Mouse (Mus musculus) heart, embryonic 15.5 days (tissue): ENCODE measurements at regions not wholly inside any gene's neighbourhood (a gene's known extent, or its start where the extent isn't known, plus 50 kb on each side); places are given as distances from the start of the nearest gene placed in this dataset.

Experiments used
- ATAC-seq: fragments of 200-750 bp; cut with Nextera tagmentation; replicated peaks from 2 replicates; pipeline ENCODE4 v1.8.0; 2017; ENCODE audit warnings: low read depth, moderate TSS enrichment; ENCODE audit not compliant: insufficient number of reproducible peaks, insufficient read depth, low FRiP score
- H3K27ac ChIP-seq: fragments of 300-500 bp; sonication (generic); 2 replicates; pipeline ENCODE4 v1.5.1; 2015; ENCODE audit warnings: mild to moderate bottlenecking, inconsistent platforms
- H3K27me3 ChIP-seq: fragments of 300-500 bp; sonication (generic); 2 replicates; pipeline ENCODE4 v1.6.1; 2015; ENCODE audit warnings: inconsistent platforms
- H3K36me3 ChIP-seq: fragments of 300-500 bp; sonication (generic); 2 replicates; pipeline ENCODE4 v1.6.1; 2015; ENCODE audit warnings: mild to moderate bottlenecking, inconsistent platforms
- H3K4me1 ChIP-seq: fragments of 300-500 bp; sonication (generic); replicated peaks from 2 replicates; pipeline ENCODE4 v1.6.1; 2015; ENCODE audit warnings: inconsistent platforms
- H3K4me2 ChIP-seq: fragments of 300-500 bp; sonication (generic); 2 replicates; pipeline ENCODE4 v1.6.1; 2015; ENCODE audit warnings: inconsistent platforms, mild to moderate bottlenecking, moderate library complexity
- H3K4me3 ChIP-seq: fragments of 300-500 bp; sonication (generic); 2 replicates; pipeline ENCODE4 v1.5.1; 2015; ENCODE audit warnings: mild to moderate bottlenecking, inconsistent platforms
- H3K9ac ChIP-seq: fragments of 300-500 bp; sonication (generic); 2 replicates; pipeline ENCODE4 v1.6.1; 2015; ENCODE audit warnings: mild to moderate bottlenecking, inconsistent platforms
- H3K9me3 ChIP-seq: fragments of 300-500 bp; sonication (generic); replicated peaks from 2 replicates; pipeline ENCODE4 v1.6.1; 2016; ENCODE audit warnings: inconsistent platforms
- WGBS: fragments of 180-500 bp; shearing (Covaris S2); methylation state at CpG from one replicate; pipeline ENCODE4 v1.1.7; 2015; ENCODE audit warnings: mixed read lengths; 5-methylcytosine and 5-hydroxymethylcytosine counted together

- Histone ChIP-seq H3K36me3 (no peaks in the 10 kb centered on the region), H3K9me3 (no peaks in the 10 kb centered on the region), H3K4me2 (no peak overlapping the region), H3K4me3 (no peak overlapping the region), H3K4me1 (peaks cover 6% of the 10 kb centered on the region), H3K27ac (no peak overlapping the region), H3K9ac (no peak overlapping the region), H3K27me3 (no peaks in the 10 kb centered on the region)
- no peak for ATAC-seq
- 79% methylated on average over 3 of the region's 3 CpGs for WGBS
Observed at GRCm38 (mm10) chr8:93740281-93740680, 69.5 kb upstream of the Gnao1 start.

- Histone ChIP-seq H3K27me3 (no peaks in the 10 kb centered on the region), H3K9me3 (no peaks in the 10 kb centered on the region), H3K9ac (no peak overlapping the region), H3K4me1 (no peaks in the 10 kb centered on the region), H3K4me2 (no peak overlapping the region), H3K4me3 (no peak overlapping the region), H3K27ac (no peak overlapping the region), H3K36me3 (no peaks in the 10 kb centered on the region)
- no peak for ATAC-seq
- 55% methylated on average over 1 of the region's 1 CpGs for WGBS
Observed at GRCm38 (mm10) chr8:93748720-93749119, 61.0 kb upstream of the Gnao1 start.

GRCm38 (mm10) chr8:93750921-93751320 is 58.8 kb upstream of the Gnao1 start:
- WGBS, result 71% methylated on average over 2 of the region's 2 CpGs
- H3K9ac ChIP-seq, result no peak overlapping the region
- H3K4me3 ChIP-seq, result no peak overlapping the region
- no peaks in the 10 kb centered on the region for H3K9me3 ChIP-seq
- H3K27me3 ChIP-seq, result no peaks in the 10 kb centered on the region
- no peaks in the 10 kb centered on the region for H3K4me1 ChIP-seq
- no peak for ATAC-seq
- H3K36me3 ChIP-seq, result no peaks in the 10 kb centered on the region
- no peak overlapping the region for H3K27ac ChIP-seq
- no peak overlapping the region for H3K4me2 ChIP-seq

DNA sequence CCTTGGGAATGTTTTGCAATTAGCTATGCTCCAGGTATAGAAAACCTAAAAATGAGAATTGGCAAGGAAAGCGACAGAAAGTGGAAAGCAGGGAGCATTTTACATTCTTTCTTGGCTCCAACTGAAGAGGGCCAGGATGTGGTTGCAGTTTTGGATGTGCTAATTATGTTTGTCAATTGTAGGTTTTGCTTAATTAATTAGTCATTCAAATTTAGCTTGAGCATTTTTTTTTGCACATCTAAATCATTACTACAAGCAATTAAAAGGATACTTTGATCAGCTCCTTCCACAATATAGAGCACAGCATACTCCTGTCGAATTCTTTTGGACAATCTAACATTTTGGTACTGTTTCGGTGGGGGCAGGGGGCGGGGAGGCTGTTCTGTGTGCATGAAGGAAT is 53.8 kb upstream of the Gnao1 start:
- Histone ChIP-seq H3K27ac (no peak overlapping the region), H3K4me3 (no peak overlapping the region), H3K4me1 (no peaks in the 10 kb centered on the region), H3K36me3 (no peaks in the 10 kb centered on the region), H3K9ac (no peak overlapping the region), H3K9me3 (no peaks in the 10 kb centered on the region), H3K4me2 (no peak overlapping the region), H3K27me3 (no peaks in the 10 kb centered on the region)
- 86% methylated on average over 4 of the region's 4 CpGs for WGBS
- no peak for ATAC-seq
